Mouse (Mus musculus): ENCODE results near the gene Ccdc171.

- TF ChIP-seq CTCF (IDR thresholded peaks at IDR 0.05; ENCODE audit: borderline replicate concordance, control insufficient read depth, extremely low read depth, insufficient read depth, low read length, poor library complexity) (no peak), POLR2A (IDR thresholded peaks at IDR 0.05; ENCODE audit: control insufficient read depth, extremely low read depth, insufficient read depth, low read length, poor library complexity) (no peak)
Observed at GRCm38 (mm10) chr4:83567190-83568113, 42.1 kb downstream of the Ccdc171 start.
